Mouse (Mus musculus) lung, postnatal 0 days (tissue): Measurements from ENCODE around the gene Enox2.

ENCODE experiments used
- CTCF ChIP-seq: IDR thresholded peaks from 2 replicates; pipeline ENCODE4 v1.5.1; 2016; ENCODE audit warnings: antibody characterized with exemption, mild to moderate bottlenecking
- EP300 ChIP-seq: IDR thresholded peaks from 2 replicates; pipeline ENCODE4 v1.6.1; 2016; ENCODE audit warnings: antibody characterized with exemption, mild to moderate bottlenecking, control low read depth

DNA sequence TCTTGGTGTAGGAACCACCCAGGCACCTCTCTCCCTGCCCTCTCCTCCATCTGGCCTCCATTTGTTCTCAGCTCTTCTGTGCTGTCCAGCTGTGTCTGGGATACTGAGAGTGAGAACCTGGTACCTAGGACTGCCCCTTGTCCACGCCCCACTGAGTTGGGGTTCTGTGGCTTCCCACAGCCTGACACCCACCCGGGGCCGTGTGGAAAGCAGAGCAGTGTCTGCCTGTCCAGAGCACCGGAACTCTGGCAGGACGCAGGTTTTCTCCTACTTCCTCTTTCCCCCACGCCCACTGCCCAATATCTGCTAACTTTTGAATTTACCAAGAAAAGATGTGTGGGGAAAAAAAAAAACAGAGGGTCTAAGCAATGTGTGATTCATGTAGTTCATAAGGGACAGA, 213.0 kb downstream of the Enox2 start:
- no peak for TF ChIP-seq CTCF
- no peak for TF ChIP-seq EP300
